Mouse (Mus musculus) heart, postnatal 0 days (tissue): ENCODE results near the gene Rph3a. TPM values are rescaled to one million over a fixed set of nuclear protein-coding genes. Genes with fewer than 3 reads are reported as not detected.

ENCODE experiments used
- ATAC-seq: fragments of 200-750 bp; cut with Nextera tagmentation; 2 replicates; pipeline ENCODE4 v1.8.0; 2017; ENCODE audit warnings: low read depth, moderate number of reproducible peaks, moderate library complexity; ENCODE audit not compliant: insufficient read depth
- DNase-seq: peaks from one replicate; pipeline ENCODE4 v3.0.0-alpha.2; 2016; ENCODE audit warnings: low spot score
- H3K27ac ChIP-seq: fragments of 300-500 bp; sonication (generic); 2 replicates; pipeline ENCODE4 v1.5.1; 2014; ENCODE audit warnings: low read depth, mild to moderate bottlenecking
- H3K27me3 ChIP-seq: fragments of 300-500 bp; sonication (generic); 2 replicates; pipeline ENCODE4 v1.6.1; 2014; ENCODE audit warnings: low read length, mixed read lengths; ENCODE audit not compliant: control insufficient read depth, insufficient read depth
- H3K36me3 ChIP-seq: fragments of 300-500 bp; sonication (generic); replicated peaks from 2 replicates; pipeline ENCODE4 v1.6.1; 2014; ENCODE audit warnings: low read length, mixed read lengths; ENCODE audit not compliant: control insufficient read depth, insufficient read depth
- H3K4me1 ChIP-seq: fragments of 300-500 bp; sonication (generic); 2 replicates; pipeline ENCODE4 v1.6.1; 2014; ENCODE audit warnings: antibody characterized with exemption; ENCODE audit not compliant: control insufficient read depth, insufficient read depth
- H3K4me2 ChIP-seq: fragments of 300-500 bp; sonication (generic); 2 replicates; pipeline ENCODE4 v1.6.1; 2014; ENCODE audit warnings: low read depth, mild to moderate bottlenecking, low read length, moderate library complexity
- H3K4me3 ChIP-seq: fragments of 300-500 bp; sonication (generic); 2 replicates; pipeline ENCODE4 v1.5.1; 2014; ENCODE audit warnings: low read depth, low read length
- H3K9ac ChIP-seq: fragments of 300-500 bp; sonication (generic); replicated peaks from 2 replicates; pipeline ENCODE4 v1.6.1; 2014; ENCODE audit warnings: low read depth, low read length, mixed read lengths
- H3K9me3 ChIP-seq: fragments of 300-500 bp; sonication (generic); replicated peaks from 2 replicates; pipeline ENCODE4 v1.6.1; 2016; ENCODE audit warnings: low read length; ENCODE audit not compliant: control insufficient read depth
- CTCF ChIP-seq: IDR thresholded peaks from 2 replicates; pipeline ENCODE4 v1.5.1; 2016; ENCODE audit warnings: antibody characterized with exemption, control low read depth, low read depth
- EP300 ChIP-seq: IDR thresholded peaks from 2 replicates; pipeline ENCODE4 v1.6.1; 2016; ENCODE audit warnings: antibody characterized with exemption, low read depth
- WGBS: fragments of 180-500 bp; shearing (Covaris S2); extraction: QIAGEN DNeasy Blood & Tissue Kit; methylation state at CpG from one replicate; pipeline ENCODE4 v1.1.7; 2014; 5-methylcytosine and 5-hydroxymethylcytosine counted together
- polyA plus RNA-seq: library from polyadenylated mRNA; unstranded; fragments of >200 nt; fragmentation: Nextera tagmentation; extraction: Ambion mirVana; gene quantifications from 2 replicates; pipeline ENCODE4 v1.2.1, GENCODE M21; 2015
- total RNA-seq: library from RNA; depleted of rRNA; stranded (reverse); fragments of >200 nt; gene quantifications from 2 replicates; pipeline ENCODE4 v1.2.3, GENCODE M21; 2014; ENCODE audit warnings: low replicate concordance

Rph3a gene
- total and polyA plus RNA-seq, 2 experiments from 2014 or later: not detected

DNA sequence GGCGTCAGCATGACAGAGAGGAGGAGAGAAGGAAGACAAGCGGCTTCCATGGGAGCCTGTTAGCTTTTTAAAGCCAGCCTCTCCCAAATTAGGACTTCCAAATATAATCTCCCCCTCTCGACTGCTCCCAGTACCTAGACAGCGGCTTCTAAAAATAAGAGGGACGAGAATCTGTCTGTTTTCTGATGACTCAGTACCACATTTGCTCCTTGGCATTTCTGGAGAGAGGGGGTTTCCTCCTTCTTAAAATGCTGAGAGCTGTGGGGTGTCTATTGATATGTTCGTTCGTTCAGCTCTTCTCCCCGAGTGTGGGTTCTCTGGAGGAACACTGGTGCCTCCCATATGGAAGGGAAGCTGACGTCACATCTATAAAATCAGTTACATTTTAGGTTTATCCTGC is 9.6 kb upstream of the Rph3a start:
- 46% methylated on average over 9 of the region's 9 CpGs for WGBS
- no peaks in the 10 kb centered on the region for H3K36me3 ChIP-seq
- DNase-seq (no peak), ATAC-seq (no peak)
- no peaks in the 10 kb centered on the region for H3K27me3 ChIP-seq
- H3K27ac ChIP-seq: no peak overlapping the region
- H3K4me1 ChIP-seq: no peaks in the 10 kb centered on the region
- no peak overlapping the region for H3K9ac ChIP-seq
- no peak overlapping the region for H3K4me3 ChIP-seq
- H3K4me2 ChIP-seq: no peak overlapping the region
- no peaks in the 10 kb centered on the region for H3K9me3 ChIP-seq
- TF ChIP-seq CTCF (no peak), EP300 (no peak)

DNA sequence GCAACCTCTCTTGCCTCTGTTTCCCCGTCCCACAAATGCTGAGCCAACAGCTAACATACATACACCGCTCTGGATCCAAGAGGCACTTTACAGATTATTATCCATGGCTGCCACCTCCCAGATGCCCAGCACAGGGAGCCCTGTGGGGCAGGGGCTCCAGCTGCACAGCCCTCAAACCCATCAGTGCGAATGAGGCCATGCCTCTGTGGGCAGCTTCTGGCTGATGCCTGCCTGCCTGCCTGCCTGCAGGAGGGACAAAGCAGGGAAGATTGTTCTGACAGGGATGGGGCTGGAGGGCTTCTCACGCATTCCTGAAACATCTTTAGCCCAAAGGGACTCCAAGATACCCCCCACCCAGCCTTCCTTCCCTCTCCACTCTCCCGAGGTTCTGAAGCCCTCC is 7.8 kb upstream of the Rph3a start:
- Histone ChIP-seq H3K9ac (no peak overlapping the region), H3K4me3 (no peak overlapping the region), H3K9me3 (no peaks in the 10 kb centered on the region), H3K27ac (no peak overlapping the region), H3K4me1 (no peaks in the 10 kb centered on the region), H3K4me2 (no peak overlapping the region), H3K36me3 (no peaks in the 10 kb centered on the region), H3K27me3 (no peaks in the 10 kb centered on the region)
- no peak for ATAC-seq
- WGBS: 65% methylated on average over 5 of the region's 5 CpGs
- TF ChIP-seq CTCF (no peak), EP300 (no peak)
- DNase-seq: no peak

- Histone ChIP-seq H3K9me3 (no peaks in the 10 kb centered on the region), H3K4me2 (no peak overlapping the region), H3K9ac (no peak overlapping the region), H3K27ac (no peak overlapping the region), H3K4me1 (no peaks in the 10 kb centered on the region), H3K27me3 (no peaks in the 10 kb centered on the region), H3K4me3 (no peak overlapping the region), H3K36me3 (no peaks in the 10 kb centered on the region)
- ATAC-seq (no peak), DNase-seq (no peak)
- 28% methylated on average over 12 of the region's 12 CpGs for WGBS
- no peak for TF ChIP-seq CTCF
- TF ChIP-seq EP300: no peak
These were observed 6.5 kb upstream of the Rph3a start for GRCm38 (mm10) chr5:121016405-121016804.

DNA sequence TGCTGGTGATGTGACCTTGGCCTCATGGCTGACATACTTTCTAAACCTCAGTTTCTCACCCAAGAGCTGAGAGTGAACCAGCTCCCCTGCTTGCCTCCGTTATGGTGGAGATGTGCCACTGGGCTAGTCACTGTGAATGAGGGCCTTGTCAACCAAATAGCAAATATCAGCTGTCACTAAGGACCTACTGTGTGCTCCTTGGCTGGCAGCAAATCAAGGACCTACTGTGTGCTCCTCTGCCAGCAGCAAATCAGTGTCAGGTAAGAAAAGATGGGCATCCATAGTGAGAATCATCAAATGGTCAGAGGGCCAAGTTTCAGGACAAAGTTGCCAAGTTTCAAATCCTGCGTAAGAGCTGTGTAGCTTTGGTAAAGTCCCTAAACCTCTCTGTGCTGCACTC is 4.6 kb upstream of the Rph3a start:
- Histone ChIP-seq H3K9me3 (no peaks in the 10 kb centered on the region), H3K4me3 (no peak overlapping the region), H3K9ac (no peak overlapping the region), H3K27ac (no peak overlapping the region), H3K4me1 (no peaks in the 10 kb centered on the region), H3K27me3 (peaks cover 7% of the 10 kb centered on the region), H3K4me2 (no peak overlapping the region), H3K36me3 (no peaks in the 10 kb centered on the region)
- no peak for ATAC-seq
- TF ChIP-seq CTCF: no peak
- TF ChIP-seq EP300: no peak
- DNase-seq: no peak
- WGBS: 70% methylated on average over 2 of the region's 2 CpGs

GRCm38 (mm10) chr5:121011962-121012361 is 2.1 kb upstream of the Rph3a start:
- Histone ChIP-seq H3K4me1 (no peaks in the 10 kb centered on the region), H3K36me3 (no peaks in the 10 kb centered on the region), H3K9me3 (no peaks in the 10 kb centered on the region), H3K4me2 (no peak overlapping the region), H3K4me3 (no peak overlapping the region), H3K9ac (no peak overlapping the region), H3K27ac (no peak overlapping the region), H3K27me3 (peaks cover 20% of the 10 kb centered on the region)
- ATAC-seq: no peak
- no peak for TF ChIP-seq EP300
- no peak for TF ChIP-seq CTCF
- no peak for DNase-seq
- 22% methylated on average over 2 of the region's 2 CpGs for WGBS

- Histone ChIP-seq H3K27me3 (peaks cover 25% of the 10 kb centered on the region), H3K4me2 (no peak overlapping the region), H3K27ac (no peak overlapping the region), H3K4me1 (no peaks in the 10 kb centered on the region), H3K9ac (no peak overlapping the region), H3K36me3 (no peaks in the 10 kb centered on the region), H3K9me3 (no peaks in the 10 kb centered on the region), H3K4me3 (no peak overlapping the region)
- DNase-seq (peak; percentile 45), ATAC-seq (0 out of 2 replicates have a peak, but pooled peaks have one; percentile 41)
- no peak for TF ChIP-seq EP300
- TF ChIP-seq CTCF: no peak
- WGBS: 2% methylated on average over 19 of the region's 19 CpGs
These were observed 486 bp downstream of the Rph3a start for GRCm38 (mm10) chr5:121009406-121009805.
